Mouse (Mus musculus) liver, embryonic 12.5 days (tissue): ENCODE results near the gene Smad5. TPM values are rescaled to one million over a fixed set of nuclear protein-coding genes. Genes with fewer than 3 reads are reported as not detected.

ENCODE experiments used
- ATAC-seq: fragments of 200-750 bp; cut with Nextera tagmentation; 2 replicates; pipeline ENCODE4 v1.8.0; 2017; ENCODE audit warnings: moderate number of reproducible peaks, mild to moderate bottlenecking, moderate library complexity
- H3K27ac ChIP-seq: fragments of 300-500 bp; sonication (generic); 2 replicates; pipeline ENCODE4 v1.5.1; 2016; ENCODE audit warnings: mild to moderate bottlenecking
- H3K27me3 ChIP-seq: fragments of 300-500 bp; sonication (generic); replicated peaks from 2 replicates; pipeline ENCODE4 v1.6.1; 2016; ENCODE audit warnings: mild to moderate bottlenecking, moderate library complexity
- H3K36me3 ChIP-seq: fragments of 300-500 bp; sonication (generic); 2 replicates; pipeline ENCODE4 v1.6.1; 2016; ENCODE audit warnings: mild to moderate bottlenecking, moderate library complexity
- H3K4me1 ChIP-seq: fragments of 300-500 bp; sonication (generic); 2 replicates; pipeline ENCODE4 v1.6.1; 2016
- H3K4me2 ChIP-seq: fragments of 300-500 bp; sonication (generic); 2 replicates; pipeline ENCODE4 v1.6.1; 2016; ENCODE audit warnings: mild to moderate bottlenecking, moderate library complexity
- H3K4me3 ChIP-seq: fragments of 300-500 bp; sonication (generic); 2 replicates; pipeline ENCODE4 v1.5.1; 2016; ENCODE audit warnings: mild to moderate bottlenecking, moderate library complexity
- H3K9ac ChIP-seq: fragments of 300-500 bp; sonication (generic); 2 replicates; pipeline ENCODE4 v1.6.1; 2016; ENCODE audit warnings: mild to moderate bottlenecking, moderate library complexity
- H3K9me3 ChIP-seq: fragments of 300-500 bp; sonication (generic); replicated peaks from 2 replicates; pipeline ENCODE4 v1.6.1; 2016; ENCODE audit warnings: mild to moderate bottlenecking, moderate library complexity
- WGBS: fragments of 180-500 bp; shearing (Covaris S2); methylation state at CpG from one replicate; pipeline ENCODE4 v1.1.7; 2016; ENCODE audit not compliant: insufficient replicate concordance; 5-methylcytosine and 5-hydroxymethylcytosine counted together
- polyA plus RNA-seq: library from polyadenylated mRNA; unstranded; fragments of >200 nt; fragmentation: Nextera tagmentation; extraction: Ambion mirVana; gene quantifications from 2 replicates; pipeline ENCODE4 v1.2.1, GENCODE M21; 2016

The Smad5 gene
- polyA plus RNA-seq, 1 experiment from 2014 or later, result 7.3 TPM

GRCm38 (mm10) chr13:56742325-56742901, 39.6 kb downstream of the Smad5 start:
- 80% methylated on average over 6 of the region's 6 CpGs for WGBS
- ATAC-seq, result no peak
- no peak overlapping the region for H3K4me2 ChIP-seq
- H3K36me3 ChIP-seq, result peaks cover 31% of the 10 kb centered on the region
- 0 out of 2 replicates have a peak, but pooled peaks cover 3% of the 10 kb centered on the region for H3K4me1 ChIP-seq
- H3K4me3 ChIP-seq, result no peak overlapping the region
- H3K27me3 ChIP-seq, result no peaks in the 10 kb centered on the region
- no peak overlapping the region for H3K27ac ChIP-seq
- H3K9me3 ChIP-seq, result no peaks in the 10 kb centered on the region
- H3K9ac ChIP-seq, result no peak overlapping the region

- H3K4me3 ChIP-seq, result no peak overlapping the region
- peaks cover 34% of the 10 kb centered on the region for H3K27me3 ChIP-seq
- H3K9me3 ChIP-seq, result no peaks in the 10 kb centered on the region
- H3K27ac ChIP-seq, result no peak overlapping the region
- ATAC-seq, result no peak
- H3K36me3 ChIP-seq, result peaks cover 5% of the 10 kb centered on the region; the same call in 1 of the 2 replicates
- H3K9ac ChIP-seq, result no peak overlapping the region
- no peak overlapping the region for H3K4me2 ChIP-seq
- 0 out of 2 replicates have a peak, but pooled peaks cover 8% of the 10 kb centered on the region for H3K4me1 ChIP-seq
- 66% methylated on average over 10 of the region's 10 CpGs for WGBS
Observed at GRCm38 (mm10) chr13:56746739-56747532, 44.1 kb downstream of the Smad5 start.

GRCm38 (mm10) chr13:56747554-56747953, 44.7 kb downstream of the Smad5 start:
- WGBS, result 53% methylated on average over 8 of the region's 8 CpGs
- Histone ChIP-seq H3K4me3 (no peak overlapping the region), H3K36me3 (peaks cover 5% of the 10 kb centered on the region; the same call in 1 of the 2 replicates), H3K9me3 (no peaks in the 10 kb centered on the region), H3K4me1 (0 out of 2 replicates have a peak, but pooled peaks cover 8% of the 10 kb centered on the region), H3K27me3 (peaks cover 40% of the 10 kb centered on the region), H3K4me2 (no peak overlapping the region), H3K9ac (no peak overlapping the region), H3K27ac (no peak overlapping the region)
- ATAC-seq, result no peak

- Histone ChIP-seq H3K36me3 (no peaks in the 10 kb centered on the region; the same call in 1 of the 2 replicates), H3K27ac (no peak overlapping the region), H3K9ac (no peak overlapping the region), H3K4me1 (peaks cover 15% of the 10 kb centered on the region; the same call in 1 of the 2 replicates), H3K4me2 (no peak overlapping the region), H3K9me3 (no peaks in the 10 kb centered on the region), H3K4me3 (no peak overlapping the region), H3K27me3 (peaks cover 59% of the 10 kb centered on the region)
- no peak for ATAC-seq
- WGBS, result 67% methylated on average over 7 of the region's 7 CpGs
Observed at GRCm38 (mm10) chr13:56749377-56749776, 46.6 kb downstream of the Smad5 start.

- Histone ChIP-seq H3K27me3 (peaks cover 83% of the 10 kb centered on the region), H3K9ac (no peak overlapping the region), H3K4me2 (no peak overlapping the region), H3K4me3 (no peak overlapping the region), H3K9me3 (no peaks in the 10 kb centered on the region), H3K4me1 (peaks cover 15% of the 10 kb centered on the region; the same call in 1 of the 2 replicates), H3K27ac (no peak overlapping the region), H3K36me3 (no peaks in the 10 kb centered on the region)
- 24% methylated on average over 5 of the region's 5 CpGs for whole genome bisulfite sequencing
- no peak for ATAC-seq
Observed at GRCm38 (mm10) chr13:56751774-56752173, 49.0 kb downstream of the Smad5 start.

- Histone ChIP-seq H3K4me1 (peaks cover 10% of the 10 kb centered on the region; the same call in 1 of the 2 replicates), H3K4me3 (peak overlapping the region; percentile 39), H3K4me2 (peak overlapping the region; percentile 65), H3K36me3 (no peaks in the 10 kb centered on the region), H3K27me3 (peaks cover 91% of the 10 kb centered on the region), H3K27ac (no peak overlapping the region), H3K9me3 (no peaks in the 10 kb centered on the region), H3K9ac (no peak overlapping the region)
- no peak for ATAC-seq
- 3% methylated on average over 41 of the region's 41 CpGs for WGBS
Observed at GRCm38 (mm10) chr13:56752474-56753191, 49.8 kb downstream of the Smad5 start.

- Histone ChIP-seq H3K36me3 (no peaks in the 10 kb centered on the region), H3K4me2 (peak within 1 kb of the TSS; percentile 65), H3K9me3 (no peaks in the 10 kb centered on the region), H3K9ac (no peak within 1 kb of the TSS), H3K27me3 (peaks cover 97% of the 10 kb centered on the region), H3K27ac (no peak within 1 kb of the TSS), H3K4me3 (peak within 1 kb of the TSS; percentile 39), H3K4me1 (peaks cover 7% of the 10 kb centered on the region; the same call in 1 of the 2 replicates)
- 2% methylated on average over 71 of the region's 71 CpGs for WGBS
- no peak for ATAC-seq
Observed at GRCm38 (mm10) chr13:56753192-56753951, 50.6 kb downstream of the Smad5 start, which contains the start of gene Gm45623. TSS of gene Gm45623 (minus strand) at chr13:56753827.

- Histone ChIP-seq H3K27me3 (peaks cover 83% of the 10 kb centered on the region), H3K9me3 (no peaks in the 10 kb centered on the region), H3K36me3 (no peaks in the 10 kb centered on the region), H3K27ac (no peak overlapping the region), H3K9ac (no peak overlapping the region), H3K4me3 (no peak overlapping the region), H3K4me2 (no peak overlapping the region), H3K4me1 (peaks cover 7% of the 10 kb centered on the region; the same call in 1 of the 2 replicates)
- no peak for ATAC-seq
- 51% methylated on average over 6 of the region's 6 CpGs for WGBS
Observed at GRCm38 (mm10) chr13:56755871-56756270, 53.1 kb downstream of the Smad5 start.

- peaks cover 83% of the 10 kb centered on the region for H3K27me3 ChIP-seq
- H3K4me3 ChIP-seq, result no peak overlapping the region
- no peak overlapping the region for H3K27ac ChIP-seq
- H3K9me3 ChIP-seq, result no peaks in the 10 kb centered on the region
- H3K4me2 ChIP-seq, result no peak overlapping the region
- H3K4me1 ChIP-seq, result peaks cover 7% of the 10 kb centered on the region; the same call in 1 of the 2 replicates
- H3K9ac ChIP-seq, result no peak overlapping the region
- no peak for ATAC-seq
- 44% methylated on average over 12 of the region's 12 CpGs for WGBS
- H3K36me3 ChIP-seq, result no peaks in the 10 kb centered on the region
Observed at GRCm38 (mm10) chr13:56757201-56757600, 54.4 kb downstream of the Smad5 start.

GRCm38 (mm10) chr13:56758492-56758891, 55.7 kb downstream of the Smad5 start:
- no peak for ATAC-seq
- H3K4me2 ChIP-seq, result no peak overlapping the region
- no peak overlapping the region for H3K27ac ChIP-seq
- WGBS, result 13% methylated on average over 6 of the region's 6 CpGs
- peaks cover 83% of the 10 kb centered on the region for H3K27me3 ChIP-seq
- no peak overlapping the region for H3K9ac ChIP-seq
- no peaks in the 10 kb centered on the region for H3K4me1 ChIP-seq
- H3K9me3 ChIP-seq, result no peaks in the 10 kb centered on the region
- H3K36me3 ChIP-seq, result no peaks in the 10 kb centered on the region
- H3K4me3 ChIP-seq, result no peak overlapping the region
